Mouse (Mus musculus): ENCODE measurements around the gene Tmem63b.

The Tmem63b gene

DNA sequence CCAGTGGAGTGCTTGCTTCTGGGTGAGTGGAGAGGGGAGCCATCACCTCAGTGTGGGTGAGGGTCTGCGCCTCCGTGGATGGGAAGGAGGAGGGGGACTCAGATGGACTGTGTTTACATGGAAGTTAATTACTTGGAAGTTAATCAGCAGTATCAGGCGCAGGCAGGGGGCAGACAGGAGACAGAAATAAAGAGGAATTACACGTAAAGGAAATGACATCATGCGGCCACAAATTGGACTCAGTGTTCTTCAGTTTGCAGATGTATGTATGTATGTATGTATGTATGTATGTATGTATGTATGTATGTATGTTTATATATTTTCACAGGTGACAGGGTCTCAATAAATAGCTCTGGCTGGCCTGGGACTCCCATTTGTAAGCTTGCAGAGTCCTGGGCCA, 20.1 kb upstream of the Tmem63b start:
- in situ Hi-C loops (cut with MboI): no loop called here

DNA sequence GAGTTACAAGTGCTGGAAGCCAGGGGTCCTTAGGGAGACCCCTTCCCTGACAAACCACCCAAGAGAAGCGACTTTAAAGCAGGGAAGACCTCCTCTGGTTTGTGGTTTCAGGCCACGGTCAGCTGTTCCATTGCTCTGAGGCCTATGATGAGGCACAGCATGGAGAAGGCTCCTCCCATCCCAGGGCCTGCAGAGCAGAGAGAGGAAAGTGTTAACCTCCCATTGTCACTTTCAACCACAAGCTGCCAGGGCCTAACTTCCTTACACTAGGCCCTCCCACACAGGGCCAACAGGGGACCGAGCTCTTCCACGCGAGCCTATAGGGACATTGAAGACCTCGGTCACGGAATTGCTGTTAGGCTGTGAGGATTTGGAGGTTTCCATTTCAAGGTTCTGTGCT, 16.5 kb upstream of the Tmem63b start:
- in situ Hi-C loops (cut with MboI): no loop called here

DNA sequence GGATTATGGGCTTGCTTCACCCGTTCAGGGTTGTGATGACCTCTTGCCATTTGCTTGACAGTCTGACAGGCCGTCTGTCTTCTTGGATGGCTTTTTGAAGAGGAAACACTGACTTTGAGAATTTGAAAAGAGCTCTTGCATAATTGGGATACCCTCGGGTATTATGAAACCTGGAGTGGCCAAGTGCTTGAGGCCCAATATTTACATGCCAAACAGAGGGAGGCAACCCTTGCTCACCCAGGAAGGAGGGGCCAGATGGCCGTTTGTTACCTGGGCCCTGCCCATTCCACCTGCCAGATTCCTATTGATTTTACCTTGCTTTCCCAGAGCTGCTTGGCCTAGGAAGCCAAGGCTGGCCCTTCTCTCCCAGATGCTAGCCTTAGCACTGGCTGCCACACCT, 15.5 kb upstream of the Tmem63b start:
- in situ Hi-C loops (cut with MboI): no loop called here

DNA sequence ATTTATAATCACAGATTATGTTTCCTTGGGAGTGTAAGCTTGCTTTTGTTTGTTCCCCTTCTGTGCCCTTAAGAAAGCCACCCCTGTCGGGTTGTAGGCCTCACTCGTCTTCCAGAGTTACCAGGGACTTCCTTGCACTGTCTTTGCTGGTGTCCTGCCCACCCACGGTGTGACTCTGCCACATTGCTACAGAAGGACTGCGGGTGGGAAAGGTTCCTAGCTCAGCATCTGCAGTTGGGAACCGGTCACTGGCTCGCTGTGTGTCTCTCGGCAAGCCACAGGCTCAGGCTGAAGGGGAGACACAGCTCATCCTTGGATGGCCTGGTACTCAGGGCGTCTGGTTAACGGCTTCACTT, 14.5 kb upstream of the Tmem63b start:
- in situ Hi-C loops (cut with MboI): no loop called here

DNA sequence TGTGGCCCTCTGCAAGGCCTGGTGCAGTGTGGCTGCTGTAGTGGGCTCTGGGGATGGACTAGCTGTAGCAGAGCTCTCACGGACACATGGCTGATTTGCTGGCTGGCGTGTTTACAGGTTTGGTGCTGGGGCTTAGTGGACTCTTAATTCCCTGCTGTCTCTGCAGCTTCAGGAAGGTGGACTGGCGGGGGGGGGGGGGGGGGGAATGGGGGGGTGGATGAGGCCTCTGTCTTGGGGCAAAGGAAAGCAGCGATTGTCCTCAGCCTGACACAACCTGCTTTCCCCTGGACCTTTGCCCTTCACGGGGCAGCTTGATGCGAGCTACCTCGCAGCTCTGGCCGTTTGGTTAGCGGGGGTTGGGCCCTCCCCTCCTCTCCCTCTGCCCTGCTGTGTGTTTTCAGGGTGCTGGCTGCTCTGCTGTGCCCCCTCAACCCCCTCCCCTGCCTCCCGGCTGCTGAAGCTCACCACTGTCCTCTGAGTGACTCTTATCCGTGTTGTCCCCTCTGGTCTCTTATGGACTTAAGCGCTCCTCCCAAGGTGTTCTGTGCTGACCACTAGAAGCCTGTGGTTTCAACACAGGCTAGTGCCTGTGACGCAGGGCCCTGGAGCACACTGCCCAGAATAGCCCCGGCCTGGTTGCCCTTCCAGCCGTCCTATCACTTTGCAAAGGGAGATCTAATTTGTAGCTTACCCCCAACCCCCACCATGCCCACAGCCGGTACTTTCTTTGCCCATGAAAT, 14.0 kb upstream of the Tmem63b start:
- in situ Hi-C loops (cut with MboI): no loop called here

DNA sequence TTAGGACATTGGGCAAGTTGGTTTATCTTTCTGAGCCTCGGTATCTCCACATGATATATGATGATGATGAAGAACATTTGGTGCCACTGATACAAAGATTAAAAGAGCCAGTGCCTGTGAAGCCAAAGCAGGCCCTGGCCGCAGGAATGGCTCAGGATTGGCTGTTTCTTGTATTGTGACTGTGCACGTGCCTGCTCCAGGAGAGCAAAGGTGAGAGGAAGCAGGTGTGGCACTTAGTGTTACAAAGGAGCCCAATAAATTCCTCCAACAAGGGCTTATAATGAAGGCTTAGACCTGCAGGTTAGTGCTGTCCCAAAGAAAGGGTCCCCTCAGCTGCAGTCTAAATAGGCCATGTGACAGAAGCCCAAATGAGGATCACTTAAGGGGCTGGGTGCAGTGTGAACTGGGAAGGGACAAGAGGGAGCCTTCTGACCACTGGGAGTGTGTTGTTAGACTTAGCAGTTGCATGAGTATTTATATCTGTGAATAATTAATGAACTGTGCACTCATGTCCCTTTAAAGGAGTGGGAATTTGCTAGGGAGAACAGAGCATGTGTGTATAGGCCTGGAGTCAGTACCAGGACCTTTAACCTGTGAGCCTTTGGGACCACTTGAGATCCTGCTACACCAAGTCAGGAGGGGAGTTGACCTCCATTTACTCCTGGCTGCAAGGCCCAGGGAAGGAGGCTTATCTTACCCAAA, 12.5 kb upstream of the Tmem63b start:
- in situ Hi-C loops (cut with MboI): no loop called here

DNA sequence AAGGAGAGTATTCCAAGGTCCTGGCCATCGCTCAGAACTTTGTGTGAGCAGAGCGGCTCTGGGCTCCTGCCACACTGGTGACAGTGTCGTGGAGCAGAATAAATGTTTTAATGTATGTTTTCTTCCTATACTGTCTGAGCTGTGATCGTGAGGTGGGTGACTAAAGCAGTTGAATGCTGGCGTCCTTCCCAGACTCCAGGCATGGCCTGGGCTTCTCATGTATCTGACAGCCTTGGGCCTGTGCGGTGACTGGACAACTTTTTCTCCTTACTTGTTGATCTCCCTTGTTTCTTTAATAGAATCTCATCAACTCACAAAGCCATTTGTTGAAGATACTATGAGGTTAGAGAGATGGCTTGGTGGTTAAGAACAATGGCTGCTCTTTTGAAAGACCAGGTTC, 11.7 kb upstream of the Tmem63b start:
- in situ Hi-C loops (cut with MboI): no loop called here

DNA sequence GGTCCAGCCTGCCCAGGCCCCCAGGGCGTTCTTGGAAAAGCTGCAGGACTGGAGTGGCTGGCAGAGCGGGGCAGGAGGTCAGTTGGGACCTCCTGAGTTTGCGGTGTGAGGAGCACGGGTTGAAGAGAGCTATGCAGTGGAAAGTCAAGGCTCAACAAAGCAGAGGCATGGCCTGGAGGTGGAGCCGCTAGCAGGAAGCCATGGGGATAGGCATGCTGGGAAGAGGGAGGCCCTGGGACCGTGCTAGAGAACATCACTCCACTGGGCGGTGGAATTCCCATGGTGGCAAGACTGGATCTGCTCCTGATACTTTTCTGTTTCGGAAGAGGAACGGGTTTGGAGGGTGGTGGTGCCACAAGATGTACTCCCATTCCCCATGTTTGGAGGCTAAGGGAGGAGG, 10.3 kb upstream of the Tmem63b start:
- in situ Hi-C loops (cut with MboI): no loop called here

DNA sequence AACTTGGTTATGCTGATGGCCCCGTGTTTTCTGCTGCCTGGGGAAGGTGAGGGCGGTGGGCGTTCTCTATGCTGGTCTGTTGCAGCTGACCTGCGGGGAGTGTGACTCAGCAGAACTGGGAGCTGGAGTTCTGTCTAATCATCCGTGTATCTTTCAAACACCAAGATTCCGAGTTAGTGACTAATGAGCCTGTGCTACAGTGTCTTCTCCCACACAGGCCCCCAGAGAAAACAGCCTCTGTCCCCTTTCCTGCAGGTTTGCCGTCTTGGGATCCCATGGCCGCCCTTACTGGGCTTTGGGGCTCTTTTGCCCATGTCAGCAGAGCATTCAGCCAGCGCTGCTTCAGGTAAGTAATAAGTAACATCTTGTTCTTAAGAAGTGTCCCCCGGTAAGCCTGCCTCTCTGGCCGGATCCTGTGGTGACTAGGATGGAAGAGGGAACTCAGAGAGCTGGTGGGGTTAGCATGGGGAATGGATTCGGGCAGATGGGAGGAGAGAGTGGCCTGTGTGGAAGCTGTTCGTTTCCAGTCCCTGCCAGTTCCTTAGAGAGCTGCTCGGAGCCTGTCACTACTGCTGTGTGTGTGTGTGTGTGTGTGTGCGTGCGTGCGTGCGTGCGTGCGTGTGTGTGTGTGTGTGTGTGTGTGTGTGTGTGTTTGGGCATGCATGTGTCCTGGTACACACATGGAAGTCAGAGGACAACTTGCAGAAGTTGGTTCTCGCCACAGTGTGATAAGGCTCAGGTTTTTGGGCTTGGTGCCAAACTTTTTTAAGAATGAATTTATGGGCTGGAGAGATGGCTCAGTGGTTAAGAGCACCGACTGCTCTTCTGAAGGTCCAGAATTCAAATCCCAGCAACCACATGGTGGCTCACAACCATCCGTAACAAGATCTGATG, 8.8 kb upstream of the Tmem63b start:
- in situ Hi-C loops (cut with MboI): no loop called here

DNA sequence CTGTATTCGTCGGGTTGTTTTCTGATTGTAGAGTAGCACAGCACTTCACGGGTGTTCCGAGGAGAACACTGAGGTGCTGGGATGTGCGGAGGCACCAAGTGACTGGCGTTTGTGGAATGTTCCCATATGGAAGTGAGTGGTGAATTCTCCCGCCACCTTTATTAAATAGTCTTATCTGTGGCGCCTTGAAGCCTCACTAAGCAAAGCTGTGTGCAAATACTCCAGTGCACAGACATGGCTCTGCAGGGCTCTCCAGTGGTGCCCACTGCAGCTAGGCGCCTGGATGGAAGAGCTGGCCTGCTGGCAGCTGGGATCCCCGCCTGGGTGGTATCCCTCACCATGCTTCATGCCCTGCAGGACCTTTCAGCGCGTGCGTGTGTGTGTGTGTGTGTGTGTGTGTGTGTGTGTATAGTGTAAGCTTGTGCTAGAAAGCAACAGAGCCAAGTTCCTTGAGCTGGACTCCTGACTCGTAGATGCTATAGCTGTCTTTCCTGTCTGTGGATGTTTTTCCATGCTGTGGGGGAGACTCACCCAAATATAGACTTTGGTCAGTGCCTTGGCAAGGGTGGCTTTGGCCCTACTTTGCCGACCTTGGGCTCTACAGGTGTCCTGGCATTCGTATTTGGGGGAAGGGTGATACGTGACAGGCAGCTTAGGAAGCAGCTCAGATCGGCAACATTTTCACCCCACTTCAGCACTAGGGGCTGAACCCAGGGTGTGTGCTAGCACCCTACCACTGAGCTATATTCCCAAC, 7.3 kb upstream of the Tmem63b start:
- in situ Hi-C loops (cut with MboI): no loop called here

DNA sequence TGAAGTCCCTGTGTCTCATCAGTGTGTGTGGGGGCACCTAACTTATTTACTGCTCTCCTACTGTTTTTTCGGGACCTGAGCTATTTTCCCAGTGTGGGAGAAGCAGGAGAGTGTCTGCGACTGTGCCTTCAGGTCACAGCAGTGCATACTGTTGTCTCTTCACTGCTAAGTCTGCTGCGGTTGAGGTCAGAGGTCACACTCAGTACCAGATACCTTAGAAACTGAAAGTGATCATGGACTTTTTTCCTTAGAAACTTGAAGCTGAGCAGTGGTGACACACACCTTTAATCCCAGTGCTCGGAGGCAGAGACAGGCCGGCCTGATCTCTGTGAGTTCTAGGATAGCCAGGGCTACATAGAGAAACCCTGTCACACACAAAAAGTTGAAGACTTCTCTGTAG, 5.5 kb upstream of the Tmem63b start:
- in situ Hi-C loops (cut with MboI): no loop called here

DNA sequence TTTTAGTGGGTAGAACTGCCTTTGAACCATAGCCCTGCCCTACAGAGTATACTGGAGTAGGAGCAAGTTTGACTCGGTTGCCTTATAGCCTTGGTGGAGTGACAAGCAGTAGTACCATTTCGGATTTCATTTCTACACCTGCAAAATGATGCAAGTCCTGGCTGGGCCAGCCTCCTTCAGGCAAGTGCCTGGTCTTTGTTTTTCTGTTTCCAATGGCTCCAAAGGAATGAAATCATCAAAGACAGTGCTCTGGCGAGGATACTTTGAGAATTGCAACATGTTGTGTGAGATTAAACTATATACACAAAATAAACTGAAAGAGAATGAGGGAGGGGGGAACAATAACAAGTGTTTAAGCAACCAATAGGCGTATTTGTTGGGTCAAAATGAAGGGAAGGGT, 3.3 kb upstream of the Tmem63b start:
- in situ Hi-C loops (cut with MboI): no loop called here

DNA sequence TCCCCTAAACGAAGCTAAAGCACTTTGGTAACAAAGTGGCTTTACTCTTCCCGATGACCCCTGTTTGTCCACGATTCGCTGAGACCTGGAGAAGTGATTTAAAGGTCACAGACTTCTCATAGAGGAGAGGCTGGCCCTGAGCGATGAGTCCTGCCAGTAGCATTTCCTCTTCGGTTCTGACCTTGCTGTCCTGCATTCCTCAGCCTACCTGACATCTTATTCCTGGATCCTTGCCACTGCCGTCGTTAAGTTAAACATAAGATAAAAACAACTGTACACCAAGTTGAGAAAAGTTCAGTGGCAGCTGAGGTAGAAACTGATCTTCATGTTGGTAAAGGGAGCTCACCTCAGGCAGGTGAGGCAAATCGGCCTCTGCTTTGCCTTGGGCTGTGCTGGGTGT, 2.4 kb upstream of the Tmem63b start:
- in situ Hi-C loops (cut with MboI): no loop called here

DNA sequence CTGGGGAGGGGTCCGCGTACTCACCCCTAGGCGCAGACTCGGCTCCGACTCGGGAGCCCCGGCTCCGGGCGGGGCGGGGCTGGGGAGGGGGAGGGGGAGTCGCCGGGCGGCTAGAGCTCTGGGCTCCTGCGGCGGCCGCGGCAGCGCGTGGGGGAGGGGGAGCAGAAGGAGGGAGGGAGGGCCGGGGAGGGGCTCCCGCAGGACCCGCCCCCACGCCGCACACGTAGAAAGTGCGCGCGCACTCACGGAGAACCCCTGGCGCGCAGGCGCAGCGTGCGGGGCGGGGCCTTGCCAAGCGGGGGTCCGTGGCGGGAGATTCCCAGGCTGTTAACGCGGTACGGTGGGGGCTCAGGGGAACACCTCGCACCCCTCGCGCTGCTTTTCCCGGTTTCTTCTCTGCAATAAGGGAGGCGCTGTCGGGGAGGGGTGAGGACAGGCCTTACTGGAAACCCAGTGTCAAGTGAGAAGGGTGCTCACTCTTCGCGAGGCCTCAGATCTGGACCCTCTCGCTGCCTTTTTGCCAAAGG, 549 bp downstream of the Tmem63b start, which contains the start of gene Mrpl14:
Gene Mrpl14, plus strand, starts transcription at position 230 of the 527 bp plus-strand sequence.
- in situ Hi-C loops (cut with MboI): no loop called here

DNA sequence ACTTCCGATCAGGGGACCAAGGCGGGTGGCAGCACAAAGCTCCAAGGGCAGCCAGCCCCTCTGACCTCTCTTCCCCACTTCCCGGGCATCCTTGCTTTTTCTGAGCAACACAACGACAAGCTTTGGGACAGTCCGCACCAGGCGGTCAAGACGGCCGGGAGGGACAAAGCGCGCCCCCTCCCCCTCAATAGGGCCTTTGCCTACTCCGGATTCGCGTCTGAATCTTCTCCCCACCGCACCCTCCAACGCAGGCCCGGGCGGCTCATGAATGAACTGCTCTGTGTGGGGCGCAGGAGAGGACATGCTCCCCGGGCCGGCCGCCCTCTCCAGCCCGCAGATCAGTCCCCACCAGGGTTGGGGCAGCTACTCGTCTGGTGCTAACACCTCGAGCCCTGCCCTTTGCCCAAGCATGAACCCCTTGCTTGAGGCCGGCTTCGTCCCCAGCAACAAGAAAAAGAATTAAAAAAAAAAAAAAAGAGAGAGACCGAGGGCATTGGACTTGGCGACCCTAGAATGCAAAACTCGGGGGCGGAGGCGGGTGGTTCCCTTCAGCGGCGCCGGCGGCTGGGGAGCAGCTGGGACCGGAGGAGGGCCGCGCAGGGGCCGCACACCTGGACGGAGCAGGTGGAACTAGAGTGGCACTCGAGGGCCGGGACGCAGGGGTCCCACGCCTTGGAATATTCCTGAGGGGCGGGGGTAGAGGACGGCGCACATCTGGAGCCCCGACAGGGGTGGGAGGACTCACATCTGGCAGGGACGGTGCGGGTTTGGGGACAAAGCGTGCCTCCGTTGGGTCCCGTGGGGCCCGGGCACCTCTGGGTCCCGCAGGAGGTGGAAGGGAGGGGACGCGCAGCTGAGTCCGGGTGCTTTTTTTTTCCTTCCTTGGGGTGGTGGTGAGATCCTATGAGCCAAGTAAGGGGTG, 1.3 kb downstream of the Tmem63b start:
- in situ Hi-C loops (cut with MboI): no loop called here

DNA sequence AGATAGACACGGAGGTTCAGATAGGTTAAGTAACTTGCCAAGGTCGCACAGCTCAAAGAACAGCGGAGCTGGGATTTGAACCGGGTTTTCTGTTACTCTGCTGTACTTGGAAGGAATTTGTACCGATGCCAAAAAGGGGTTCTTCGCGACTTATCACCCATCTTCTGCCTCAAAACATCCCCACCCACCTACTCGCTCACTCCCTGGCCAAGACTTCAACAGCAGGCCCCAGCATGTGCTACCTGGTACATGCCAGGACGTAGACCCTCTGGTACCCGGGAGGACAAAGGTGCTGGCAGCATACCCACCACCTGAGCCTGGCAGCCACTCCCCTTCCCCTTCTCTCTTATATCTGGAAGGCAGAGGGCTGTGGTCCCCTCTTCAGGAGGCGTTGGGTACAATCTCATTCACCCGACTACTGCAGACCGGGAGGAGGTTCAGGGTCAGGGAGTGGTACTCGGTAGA, 2.0 kb downstream of the Tmem63b start:
- in situ Hi-C loops (cut with MboI): no loop called here

DNA sequence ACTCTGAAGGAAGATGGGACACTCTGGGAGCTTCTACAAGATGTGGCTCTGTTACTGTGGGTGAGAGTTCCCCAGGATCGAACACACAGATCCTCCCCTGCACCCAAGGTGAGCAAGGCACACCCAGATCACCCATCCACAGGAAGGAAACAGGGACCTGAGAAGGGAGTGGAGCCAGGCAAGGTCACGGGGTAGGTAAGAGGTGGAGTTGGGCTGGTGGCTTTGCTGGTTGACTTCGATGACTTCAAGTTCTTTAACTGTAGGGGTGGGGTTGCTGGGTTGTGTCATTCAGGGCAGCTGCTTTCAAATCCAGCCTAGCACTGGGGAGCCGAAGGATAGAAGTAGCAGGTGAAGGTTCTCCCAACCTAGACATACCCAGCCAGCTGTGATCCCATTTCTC, 3.9 kb downstream of the Tmem63b start:
- in situ Hi-C loops (cut with MboI): no loop called here

DNA sequence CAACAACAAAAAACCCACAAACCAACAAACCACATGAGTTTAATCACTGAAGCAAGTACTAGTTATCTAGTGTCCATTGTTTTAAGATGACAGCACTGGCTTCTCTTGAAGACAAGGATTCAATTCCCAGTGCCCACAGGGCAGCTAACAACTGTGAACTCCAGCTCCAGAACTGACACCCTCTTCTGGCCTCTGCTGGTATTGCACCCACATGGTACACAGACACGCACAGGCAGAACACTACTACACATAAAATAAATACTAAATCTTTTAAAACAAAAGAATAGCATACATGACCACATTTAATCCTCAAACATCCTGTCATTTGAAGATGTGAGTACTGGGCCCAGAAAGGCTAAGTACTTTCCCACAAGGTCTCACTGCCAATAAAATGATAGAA, 5.1 kb downstream of the Tmem63b start:
- in situ Hi-C loops (cut with MboI): no loop called here

DNA sequence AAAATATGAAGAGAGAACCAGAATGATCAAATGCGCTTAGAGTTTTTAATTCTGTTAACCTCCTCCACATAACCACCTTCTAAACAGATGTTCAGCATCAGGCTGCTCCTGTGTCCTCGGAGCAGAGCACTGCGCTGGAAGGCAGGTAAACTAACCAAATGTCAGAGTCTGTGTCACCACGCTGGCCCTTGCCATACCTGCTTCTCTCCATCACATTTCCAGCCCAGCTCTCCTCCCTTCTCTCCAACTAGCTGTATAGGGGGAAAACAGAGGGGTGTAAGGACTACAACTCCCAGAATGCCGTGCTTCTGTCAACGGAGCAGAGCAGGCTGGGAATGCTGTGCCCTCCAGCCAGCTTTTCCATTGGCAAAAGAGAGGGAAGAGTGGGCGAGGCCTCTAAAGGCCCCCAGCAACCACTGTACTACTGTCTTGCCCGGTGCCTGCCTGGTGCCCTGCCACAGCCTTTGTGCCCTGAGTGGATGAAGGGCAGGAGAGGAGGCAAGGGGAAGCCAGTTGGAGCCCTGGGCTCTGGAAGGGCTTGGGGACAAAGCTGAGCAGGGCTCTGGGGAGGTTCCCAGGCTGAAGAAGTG, 6.2 kb downstream of the Tmem63b start:
- in situ Hi-C loops (cut with MboI): no loop called here

DNA sequence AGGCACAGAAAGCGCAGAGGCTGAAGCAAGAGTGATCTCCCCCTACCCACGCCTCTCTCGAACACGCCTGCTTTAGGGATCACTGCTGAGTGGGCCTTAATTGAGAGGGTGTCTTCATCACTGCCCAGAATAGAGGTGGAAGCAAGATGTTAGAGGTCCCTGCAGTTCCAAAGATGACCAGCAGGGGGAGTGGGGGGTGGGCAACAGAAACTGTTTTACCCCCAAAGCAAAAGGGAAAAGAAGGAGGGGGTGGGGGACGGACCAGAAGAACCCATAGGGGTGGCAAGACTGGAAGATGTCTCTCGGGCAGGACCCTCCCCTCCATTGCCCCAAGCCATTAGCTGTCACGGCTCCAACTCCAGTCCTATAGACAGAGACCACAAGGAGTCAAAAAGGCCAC, 8.6 kb downstream of the Tmem63b start:
- in situ Hi-C loops (cut with MboI): no loop called here
